Mouse (Mus musculus) forebrain, embryonic 14.5 days (tissue): ENCODE measurements around the gene Trappc10. TPM values are rescaled to one million over a fixed set of nuclear protein-coding genes. Genes with fewer than 3 reads are reported as not detected.

ENCODE experiments used
- ATAC-seq: fragments of 200-750 bp; cut with Nextera tagmentation; 2 replicates; pipeline ENCODE4 v1.8.0; 2017; ENCODE audit warnings: mild to moderate bottlenecking, moderate library complexity
- DNase-seq: peaks from one replicate; pipeline ENCODE4 v3.0.0-alpha.2; 2015; ENCODE audit warnings: low spot score
- H3K27ac ChIP-seq: fragments of 300-500 bp; sonication (generic); 2 replicates; pipeline ENCODE4 v1.5.1; 2014; ENCODE audit warnings: low read depth, mild to moderate bottlenecking, control low read depth, low read length, moderate library complexity
- H3K27me3 ChIP-seq: fragments of 300-500 bp; sonication (generic); replicated peaks from 2 replicates; pipeline ENCODE4 v1.6.1; 2014; ENCODE audit warnings: low read length, control low read depth, mixed read lengths; ENCODE audit not compliant: control insufficient read depth, insufficient read depth
- H3K36me3 ChIP-seq: fragments of 300-500 bp; sonication (generic); 2 replicates; pipeline ENCODE4 v1.6.1; 2014; ENCODE audit warnings: low read length, control low read depth; ENCODE audit not compliant: control insufficient read depth, insufficient read depth
- H3K4me1 ChIP-seq: fragments of 300-500 bp; sonication (generic); 2 replicates; pipeline ENCODE4 v1.6.1; 2014; ENCODE audit warnings: antibody characterized with exemption, low read length, control low read depth; ENCODE audit not compliant: control insufficient read depth, insufficient read depth
- H3K4me2 ChIP-seq: fragments of 300-500 bp; sonication (generic); 2 replicates; pipeline ENCODE4 v1.6.1; 2014; ENCODE audit warnings: mild to moderate bottlenecking, control low read depth, low read length
- H3K4me3 ChIP-seq: fragments of 300-500 bp; sonication (generic); 2 replicates; pipeline ENCODE4 v1.5.1; 2014; ENCODE audit warnings: low read depth, low read length, control low read depth
- H3K9ac ChIP-seq: fragments of 300-500 bp; sonication (generic); 2 replicates; pipeline ENCODE4 v1.6.1; 2014; ENCODE audit warnings: mild to moderate bottlenecking, low read length, control low read depth, moderate library complexity
- H3K9me3 ChIP-seq: fragments of 300-500 bp; sonication (generic); replicated peaks from 2 replicates; pipeline ENCODE4 v1.6.1; 2016; ENCODE audit warnings: low read length, control low read depth, mixed read lengths; ENCODE audit not compliant: control insufficient read depth
- WGBS: fragments of 180-500 bp; shearing (Covaris S2); extraction: QIAGEN DNeasy Blood & Tissue Kit; methylation state at CpG from one replicate; pipeline ENCODE4 v1.1.7; 2014; 5-methylcytosine and 5-hydroxymethylcytosine counted together
- polyA plus RNA-seq: library from polyadenylated mRNA; unstranded; fragments of >200 nt; fragmentation: Nextera tagmentation; extraction: Ambion mirVana; gene quantifications from 2 replicates; pipeline ENCODE4 v1.2.1, GENCODE M21; 2014

The Trappc10 gene
- polyA plus RNA-seq, 1 experiment from 2014 or later, result 19.9 TPM

GRCm38 (mm10) chr10:78227875-78228559 lies 16.4 kb downstream of the Trappc10 start:
- Histone ChIP-seq H3K4me3 (no peak overlapping the region), H3K9me3 (no peaks in the 10 kb centered on the region), H3K9ac (no peak overlapping the region), H3K27me3 (no peaks in the 10 kb centered on the region), H3K36me3 (peaks cover 43% of the 10 kb centered on the region), H3K4me1 (no peaks in the 10 kb centered on the region), H3K27ac (no peak overlapping the region), H3K4me2 (no peak overlapping the region)
- DNase-seq (no peak), ATAC-seq (no peak)
- WGBS, result 89% methylated on average over 8 of the region's 8 CpGs

GRCm38 (mm10) chr10:78224136-78224535 lies 20.3 kb downstream of the Trappc10 start:
- no peak overlapping the region for H3K27ac ChIP-seq
- H3K4me3 ChIP-seq, result no peak overlapping the region
- H3K9ac ChIP-seq, result no peak overlapping the region
- H3K4me2 ChIP-seq, result no peak overlapping the region
- no peaks in the 10 kb centered on the region for H3K27me3 ChIP-seq
- no peak for ATAC-seq
- 92% methylated on average over 6 of the region's 6 CpGs for WGBS
- no peaks in the 10 kb centered on the region for H3K4me1 ChIP-seq
- no peaks in the 10 kb centered on the region for H3K9me3 ChIP-seq
- no peak for DNase-seq
- peaks cover 59% of the 10 kb centered on the region for H3K36me3 ChIP-seq

GRCm38 (mm10) chr10:78222908-78223307 lies 21.5 kb downstream of the Trappc10 start:
- Histone ChIP-seq H3K4me3 (no peak overlapping the region), H3K9ac (no peak overlapping the region), H3K4me1 (no peaks in the 10 kb centered on the region), H3K9me3 (no peaks in the 10 kb centered on the region), H3K36me3 (peaks cover 62% of the 10 kb centered on the region), H3K4me2 (no peak overlapping the region), H3K27me3 (no peaks in the 10 kb centered on the region), H3K27ac (no peak overlapping the region)
- DNase-seq (no peak), ATAC-seq (no peak)
- WGBS, result 89% methylated on average over 4 of the region's 4 CpGs

GRCm38 (mm10) chr10:78221315-78221714 lies 23.1 kb downstream of the Trappc10 start:
- WGBS, result 94% methylated on average over 7 of the region's 7 CpGs
- no peak for ATAC-seq

GRCm38 (mm10) chr10:78219528-78219927 lies 24.9 kb downstream of the Trappc10 start:
- H3K4me3 ChIP-seq, result no peak overlapping the region
- H3K4me2 ChIP-seq, result no peak overlapping the region
- H3K27ac ChIP-seq, result no peak overlapping the region
- no peaks in the 10 kb centered on the region for H3K9me3 ChIP-seq
- DNase-seq (no peak), ATAC-seq (no peak)
- H3K36me3 ChIP-seq, result peaks cover 84% of the 10 kb centered on the region
- no peaks in the 10 kb centered on the region for H3K27me3 ChIP-seq
- H3K9ac ChIP-seq, result no peak overlapping the region
- no peaks in the 10 kb centered on the region for H3K4me1 ChIP-seq
- 96% methylated on average over 1 of the region's 1 CpGs for WGBS

More at GRCm38 (mm10) chr10:78221315-78221714, 23.1 kb downstream of the Trappc10 start:
- Histone ChIP-seq H3K4me2 (no peak overlapping the region), H3K36me3 (peaks cover 67% of the 10 kb centered on the region), H3K9ac (no peak overlapping the region), H3K4me3 (no peak overlapping the region), H3K9me3 (no peaks in the 10 kb centered on the region), H3K27ac (no peak overlapping the region), H3K27me3 (no peaks in the 10 kb centered on the region), H3K4me1 (no peaks in the 10 kb centered on the region)
- no peak for DNase-seq

GRCm38 (mm10) chr10:78218576-78218975 lies 25.9 kb downstream of the Trappc10 start:
- Histone ChIP-seq H3K4me2 (no peak overlapping the region), H3K4me1 (no peaks in the 10 kb centered on the region), H3K9ac (no peak overlapping the region), H3K9me3 (no peaks in the 10 kb centered on the region), H3K27me3 (no peaks in the 10 kb centered on the region), H3K4me3 (no peak overlapping the region), H3K36me3 (peaks cover 87% of the 10 kb centered on the region), H3K27ac (no peak overlapping the region)
- WGBS, result 89% methylated on average over 6 of the region's 6 CpGs
- ATAC-seq (no peak), DNase-seq (no peak)

GRCm38 (mm10) chr10:78216376-78217083 lies 27.9 kb downstream of the Trappc10 start:
- no peak for ATAC-seq
- no peaks in the 10 kb centered on the region for H3K9me3 ChIP-seq
- no peak overlapping the region for H3K9ac ChIP-seq
- 91% methylated on average over 6 of the region's 6 CpGs for WGBS
- H3K27me3 ChIP-seq, result no peaks in the 10 kb centered on the region
- no peak overlapping the region for H3K4me3 ChIP-seq
- H3K27ac ChIP-seq, result no peak overlapping the region
- H3K36me3 ChIP-seq, result peaks cover 88% of the 10 kb centered on the region
- H3K4me2 ChIP-seq, result no peak overlapping the region
- DNase-seq, result no peak
- H3K4me1 ChIP-seq, result no peaks in the 10 kb centered on the region

GRCm38 (mm10) chr10:78214371-78214770 lies 30.1 kb downstream of the Trappc10 start:
- Histone ChIP-seq H3K9me3 (no peaks in the 10 kb centered on the region), H3K27ac (no peak overlapping the region), H3K36me3 (peaks cover 98% of the 10 kb centered on the region), H3K4me1 (no peaks in the 10 kb centered on the region), H3K9ac (no peak overlapping the region), H3K27me3 (no peaks in the 10 kb centered on the region), H3K4me3 (no peak overlapping the region), H3K4me2 (no peak overlapping the region)
- 91% methylated on average over 9 of the region's 9 CpGs for WGBS
- ATAC-seq, result no peak
- no peak for DNase-seq

- Histone ChIP-seq H3K9me3 (no peaks in the 10 kb centered on the region), H3K27ac (no peak overlapping the region), H3K27me3 (no peaks in the 10 kb centered on the region), H3K9ac (no peak overlapping the region), H3K4me3 (no peak overlapping the region), H3K4me2 (no peak overlapping the region), H3K4me1 (no peaks in the 10 kb centered on the region), H3K36me3 (peaks cover 97% of the 10 kb centered on the region)
- no peak for ATAC-seq
- DNase-seq, result no peak
- 72% methylated on average over 6 of the region's 6 CpGs for WGBS
Measured at GRCm38 (mm10) chr10:78211311-78211710, 33.1 kb downstream of the Trappc10 start.
